Mouse (Mus musculus) right cerebral cortex, postnatal 36 days (tissue): ENCODE data around the gene Speer4d.
"Not testable (repeated sequence)": the region's sequence is repeated elsewhere in the genome, so short reads cannot be mapped to it uniquely, and the experiment has no call there.

Source experiments
- DNase-seq, 2 experiments: peaks; one replicate each; pipeline ENCODE4 v3.0.0; 2022; ENCODE audit warnings: low spot score in 2 of 2, mixed read lengths in 1 of 2

The Speer4d gene

DNA sequence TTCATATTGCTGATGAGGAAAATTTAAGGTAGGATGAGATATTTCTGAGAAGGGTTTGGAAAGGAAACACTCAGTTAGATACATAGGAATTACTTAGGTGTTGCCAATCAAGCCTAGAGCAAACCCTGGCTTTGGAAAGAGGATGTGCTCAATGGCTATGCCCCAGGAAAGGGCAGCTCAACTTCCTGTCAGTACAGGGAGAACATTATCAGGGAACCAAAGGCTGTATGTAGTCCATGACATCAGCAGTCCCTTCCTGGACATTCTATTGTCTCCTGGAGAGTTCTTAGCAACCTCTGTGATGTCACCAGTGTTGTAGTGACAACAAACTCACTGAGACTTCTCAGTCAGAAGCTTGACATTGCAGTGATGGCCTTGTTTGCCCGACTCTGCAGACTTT lies at the start of gene Speer4d:
TSS of gene Speer4d (plus strand) at position 301 of the 400 bp plus-strand sequence.
- not testable (repeated sequence) for DNase-seq

DNA sequence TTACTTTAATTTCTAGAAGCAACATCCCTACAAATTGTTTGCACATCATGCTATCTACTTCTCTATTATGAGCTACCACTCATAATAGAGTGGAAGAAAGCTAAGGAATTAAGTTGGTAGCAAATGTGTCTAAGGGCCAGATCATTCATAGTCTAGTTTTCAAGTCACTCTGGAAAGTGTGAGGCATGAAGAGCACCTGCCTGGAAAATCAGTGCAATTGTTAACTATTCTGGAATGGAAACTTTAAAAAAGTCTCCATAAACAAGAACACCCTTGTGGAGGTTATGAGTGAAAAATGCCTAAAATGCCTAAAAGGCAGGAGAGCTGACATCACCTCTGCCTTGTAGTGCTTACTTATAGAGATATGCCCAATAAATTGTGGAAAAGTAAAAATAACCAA lies 45.1 kb upstream of the Speer4d start:
- not testable (repeated sequence) for DNase-seq

DNA sequence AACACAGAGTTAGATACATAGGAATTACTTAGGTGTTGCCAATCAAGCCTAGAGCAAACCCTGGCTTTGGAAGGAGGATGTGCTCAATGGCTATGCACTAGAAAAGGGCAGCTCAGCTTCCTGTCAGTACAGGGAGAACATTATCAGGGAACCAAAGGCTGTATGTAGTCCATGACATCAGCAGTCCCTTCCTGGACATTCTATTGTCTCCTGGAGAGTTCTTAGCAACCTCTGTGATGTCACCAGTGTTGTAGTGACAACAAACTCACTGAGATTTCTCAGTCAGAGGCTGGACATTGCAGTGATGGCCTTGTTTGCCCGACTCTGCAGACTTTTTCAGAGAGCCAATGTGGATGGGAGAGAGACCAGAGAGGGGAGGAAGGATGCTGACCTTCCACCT lies 41.8 kb upstream of the Speer4d start, which contains the start of gene Gm21083:
TSS of gene Gm21083 (plus strand) at position 301 of the 400 bp plus-strand sequence.
- DNase-seq: not testable (repeated sequence)

DNA sequence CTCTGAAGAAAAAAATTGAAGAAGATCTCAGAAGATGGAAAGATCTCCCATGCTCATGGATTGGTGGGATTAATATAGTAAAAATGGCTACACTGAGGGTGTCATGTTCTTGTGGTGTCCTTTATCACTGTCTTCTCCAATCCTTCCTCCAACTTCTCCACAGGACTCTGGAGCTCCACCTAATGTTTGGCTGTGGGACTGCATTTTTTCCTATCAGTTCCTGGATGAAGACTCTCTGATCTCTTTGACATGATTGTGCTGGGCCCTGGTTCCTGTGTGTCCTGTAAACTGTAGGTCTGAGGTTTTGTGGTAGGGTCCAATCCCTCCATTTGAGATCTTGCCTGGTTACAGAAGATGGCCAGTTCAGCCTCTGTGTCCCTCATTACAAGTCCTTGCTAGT lies 32.5 kb upstream of the Speer4d start:
- DNase-seq: not testable (repeated sequence)

DNA sequence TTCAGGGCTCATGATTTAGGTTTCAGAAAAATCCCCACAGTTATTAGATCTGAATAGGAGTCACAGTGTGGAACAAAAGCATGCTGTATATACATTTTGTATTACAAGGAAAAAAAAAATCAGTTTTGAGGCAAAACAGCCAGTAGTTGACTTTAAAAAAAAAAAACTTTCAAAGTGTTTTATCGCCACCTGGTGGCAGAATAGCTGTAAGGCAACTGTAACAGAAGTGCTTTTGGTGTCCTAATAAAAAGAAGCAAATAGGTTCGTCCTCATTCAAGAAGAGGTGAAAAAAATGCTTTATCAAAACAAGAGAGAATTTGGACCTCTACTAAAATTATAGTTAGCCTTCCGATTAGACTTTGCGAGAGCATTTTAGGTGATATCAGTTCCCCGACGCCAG lies 30.6 kb upstream of the Speer4d start:
- DNase-seq: not testable (repeated sequence)

DNA sequence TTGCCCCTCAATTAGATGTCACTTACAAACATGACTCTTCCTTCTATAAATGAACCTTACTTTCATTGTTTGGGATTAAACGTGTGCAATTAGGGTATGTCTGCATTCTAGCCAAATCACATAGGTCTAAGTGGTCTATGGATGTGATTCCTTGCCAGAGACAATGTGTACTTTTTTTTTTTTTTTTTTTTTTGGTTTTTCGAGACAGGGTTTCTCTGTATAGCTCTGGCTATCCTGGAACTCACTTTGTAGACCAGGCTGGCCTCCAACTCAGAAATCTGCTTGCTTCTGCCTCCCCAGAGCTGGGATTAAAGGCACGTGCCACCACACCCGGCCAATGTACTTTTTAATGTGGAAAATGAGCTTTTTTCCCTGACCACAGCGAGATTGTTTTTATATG lies 28.2 kb upstream of the Speer4d start:
- DNase-seq: not testable (repeated sequence)

DNA sequence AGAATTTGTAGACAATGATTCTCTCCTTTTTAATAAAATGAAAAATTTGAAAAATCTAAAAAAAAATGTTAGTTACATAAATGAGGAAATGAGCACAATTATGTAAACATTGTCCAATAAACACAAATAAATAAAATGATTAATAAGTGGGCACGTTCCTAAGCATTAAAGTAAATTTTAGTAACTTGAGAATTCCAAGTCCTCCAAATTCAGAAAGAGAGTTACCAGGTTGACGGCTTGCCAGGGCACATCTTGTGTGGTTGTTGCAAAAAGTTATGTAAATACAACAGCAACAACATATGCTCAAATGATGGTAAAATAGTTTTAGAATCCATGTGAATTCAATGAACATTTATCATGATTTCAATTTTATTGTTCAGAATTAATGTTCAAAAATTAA lies 27.3 kb upstream of the Speer4d start:
- DNase-seq: not testable (repeated sequence)

DNA sequence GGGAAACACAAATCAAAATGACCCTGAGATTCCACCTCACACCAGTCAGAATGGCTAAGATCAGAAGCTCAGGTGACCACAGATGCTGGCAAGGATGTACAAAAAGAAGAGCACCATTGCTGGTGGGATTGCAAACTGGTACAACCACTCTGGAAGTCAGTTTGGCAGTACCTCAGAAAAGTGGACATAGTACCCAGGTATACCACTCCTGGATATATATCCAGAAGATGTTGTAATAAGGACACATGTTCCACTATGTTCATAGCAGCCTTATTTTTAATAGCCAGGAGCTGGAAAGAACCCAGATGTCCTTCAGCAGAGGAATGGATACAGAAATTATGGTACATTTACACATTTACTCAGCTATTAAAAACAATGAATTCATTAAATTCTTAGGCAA lies 20.0 kb upstream of the Speer4d start:
- DNase-seq: not testable (repeated sequence)

DNA sequence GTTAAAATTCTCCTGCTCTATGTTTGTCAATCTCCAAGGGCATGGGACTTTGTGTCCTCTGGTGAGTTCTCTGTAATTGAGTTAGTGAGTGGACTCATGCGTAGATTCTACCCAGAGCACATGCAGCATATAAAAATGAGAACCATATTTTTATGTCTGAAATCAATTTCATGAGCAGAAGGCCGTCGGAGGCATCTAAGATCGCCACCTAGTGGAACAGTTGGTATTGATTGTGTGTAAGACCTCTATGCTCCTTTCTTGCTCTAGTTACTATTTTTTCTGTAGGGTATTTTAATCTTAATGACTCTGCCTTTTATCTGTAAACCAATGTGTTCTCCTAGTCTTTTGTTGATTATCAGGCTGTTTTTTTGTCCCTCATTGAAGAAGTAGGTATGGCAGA lies 18.5 kb upstream of the Speer4d start:
- DNase-seq: not testable (repeated sequence)

DNA sequence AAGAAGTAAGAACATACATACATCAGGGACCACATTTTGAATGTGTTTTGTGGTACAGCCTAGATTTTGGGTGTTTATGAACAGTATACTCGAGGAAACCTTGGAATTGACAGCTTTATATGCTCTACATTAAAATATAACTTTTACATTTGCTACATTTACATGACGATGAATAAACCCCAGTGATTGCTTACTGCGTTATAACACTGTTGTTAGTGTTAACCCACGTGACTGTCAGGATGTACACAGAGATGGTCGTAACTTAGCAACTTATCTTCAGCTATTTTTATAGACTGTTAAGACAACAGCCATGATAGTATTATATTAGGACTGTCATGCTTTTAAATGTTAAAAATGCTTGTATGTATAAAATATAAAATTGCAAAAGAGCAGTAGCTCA lies 17.4 kb upstream of the Speer4d start:
- DNase-seq: not testable (repeated sequence)

DNA sequence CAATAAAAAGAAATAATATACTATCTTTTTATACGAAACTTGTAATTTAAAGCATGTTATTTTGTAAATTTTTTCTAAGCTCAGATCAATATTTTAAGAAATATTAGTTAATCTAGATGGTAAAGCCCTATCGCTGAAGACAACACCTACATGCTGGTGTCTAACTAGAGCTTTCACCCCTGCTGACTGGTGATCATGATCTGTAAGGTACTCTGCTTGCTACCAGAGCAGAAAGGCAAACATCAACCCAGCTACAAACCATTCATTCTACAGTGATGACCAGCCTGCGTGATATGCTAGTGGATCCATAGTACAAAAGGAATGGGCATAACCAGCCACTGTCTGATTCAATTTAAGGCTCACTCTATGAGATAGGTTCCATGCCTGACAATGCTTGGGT lies 16.9 kb upstream of the Speer4d start:
- DNase-seq: not testable (repeated sequence)

DNA sequence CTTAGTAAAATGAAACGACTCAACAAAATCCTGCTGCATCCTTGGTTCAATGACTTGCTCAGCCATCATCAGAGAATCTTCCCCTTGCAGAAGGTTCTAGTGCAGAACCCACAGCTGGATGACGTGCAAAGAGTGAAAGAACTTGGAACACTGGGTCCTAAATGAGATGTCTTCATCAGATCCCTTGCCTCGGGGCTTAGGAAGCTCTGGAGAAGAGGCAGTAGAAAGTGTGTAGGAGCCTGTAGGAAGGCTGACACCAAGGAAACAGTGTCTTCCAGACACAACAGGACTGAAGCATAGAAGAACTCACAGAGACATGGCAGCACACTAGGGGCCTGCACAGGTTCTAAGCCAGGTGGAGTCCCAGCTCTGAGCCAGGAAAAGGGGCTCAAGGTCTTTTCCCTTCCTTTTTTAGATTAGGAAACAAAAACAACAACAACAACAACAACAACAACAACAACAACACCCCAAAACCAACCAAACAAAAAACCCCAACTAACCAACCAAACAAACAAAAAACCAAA lies 16.4 kb upstream of the Speer4d start:
- DNase-seq: not testable (repeated sequence)

DNA sequence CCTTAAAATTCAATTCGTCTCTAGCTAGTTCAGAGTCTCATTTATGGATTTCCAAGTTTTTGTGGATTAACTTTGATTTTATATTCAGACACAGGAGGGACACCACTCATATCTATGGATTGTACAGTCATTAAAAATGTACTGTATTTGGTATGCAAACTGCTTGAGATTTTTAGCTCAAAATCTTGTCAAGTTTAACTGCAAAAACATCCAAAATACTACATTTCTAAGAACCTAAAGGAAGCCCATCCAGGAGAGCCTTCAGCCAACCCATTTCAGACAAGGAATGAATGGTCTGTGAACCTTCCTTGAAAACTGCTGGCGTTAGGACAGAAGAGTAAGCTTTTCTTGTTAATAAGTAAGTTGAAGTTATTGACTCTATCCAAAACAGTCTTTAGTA lies 15.9 kb upstream of the Speer4d start:
- DNase-seq: not testable (repeated sequence)

DNA sequence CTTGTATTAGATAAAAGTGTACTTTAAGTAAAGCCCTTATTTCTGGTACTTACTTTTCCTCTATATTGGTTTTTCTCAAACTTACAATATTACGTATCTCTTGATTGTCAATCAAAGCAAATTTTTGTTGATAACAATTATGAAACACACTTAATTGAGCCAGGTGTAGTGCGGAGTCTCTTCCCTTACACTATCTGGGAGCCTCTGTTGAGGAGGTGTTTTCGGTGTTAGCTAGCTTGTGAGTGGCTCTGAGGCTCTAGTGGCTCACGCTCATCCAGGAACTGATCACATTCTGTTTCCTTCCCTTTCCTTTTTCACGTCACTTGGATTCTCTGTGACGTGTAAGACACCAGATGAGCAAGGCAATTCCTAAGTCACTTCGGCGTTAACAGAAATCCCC lies 15.3 kb upstream of the Speer4d start:
- DNase-seq: not testable (repeated sequence)

DNA sequence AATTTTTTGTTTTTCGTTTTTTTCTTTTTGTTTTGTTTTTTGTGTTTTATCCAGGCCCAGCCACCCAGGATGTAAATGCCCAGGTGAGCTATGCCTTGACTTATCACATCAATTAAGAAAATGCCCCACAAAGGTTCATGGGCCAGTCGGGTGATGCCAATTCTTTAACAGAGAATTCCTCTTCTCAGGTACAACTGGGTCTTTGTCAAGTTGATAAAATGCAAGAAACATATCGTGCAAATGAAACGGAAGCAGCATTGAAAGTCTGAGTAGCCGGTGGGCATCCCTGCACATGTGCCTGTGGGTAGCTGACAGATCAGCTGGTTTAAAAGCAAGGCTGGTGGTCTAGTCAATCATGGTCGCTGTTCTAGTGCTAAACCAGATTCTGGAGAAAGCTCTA lies 12.2 kb upstream of the Speer4d start:
- not testable (repeated sequence) for DNase-seq

DNA sequence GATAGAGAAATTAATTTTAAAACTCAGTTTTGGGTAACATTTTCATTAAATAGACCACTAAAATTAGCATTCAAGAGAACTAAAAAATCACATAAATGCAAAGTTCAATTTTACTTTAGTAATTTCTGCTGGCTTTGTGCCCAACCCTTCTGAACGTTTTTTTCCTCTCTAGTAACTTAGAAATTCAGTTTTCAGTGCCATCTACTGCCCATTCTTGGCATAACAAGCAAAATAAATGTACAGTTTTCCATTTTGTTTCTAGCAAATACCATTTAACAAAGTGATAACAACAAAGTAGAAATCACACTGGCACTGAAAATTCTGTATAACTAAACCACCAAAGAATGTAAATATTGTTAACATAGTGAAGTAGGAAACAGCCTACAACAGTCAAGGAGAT lies 8.2 kb upstream of the Speer4d start:
- not testable (repeated sequence) for DNase-seq

DNA sequence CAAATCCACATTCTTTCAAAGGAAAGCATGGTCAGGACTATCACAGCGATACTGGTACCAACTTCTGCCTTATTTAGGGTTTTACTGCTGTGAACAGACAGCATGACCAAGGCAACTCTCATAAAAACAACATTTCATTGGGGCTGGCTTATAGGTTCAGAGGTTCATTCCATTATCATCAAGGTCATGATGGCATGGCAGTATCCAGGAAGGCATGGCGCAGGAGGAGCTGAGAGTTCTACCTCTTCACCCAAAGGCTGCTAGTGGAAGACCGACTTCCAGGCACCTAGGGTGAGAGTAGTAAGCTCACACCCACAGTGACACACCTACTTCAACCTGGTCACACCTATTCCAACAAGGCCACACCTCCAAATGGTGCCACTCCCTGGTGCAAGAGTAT lies 2.7 kb upstream of the Speer4d start:
- not testable (repeated sequence) for DNase-seq

DNA sequence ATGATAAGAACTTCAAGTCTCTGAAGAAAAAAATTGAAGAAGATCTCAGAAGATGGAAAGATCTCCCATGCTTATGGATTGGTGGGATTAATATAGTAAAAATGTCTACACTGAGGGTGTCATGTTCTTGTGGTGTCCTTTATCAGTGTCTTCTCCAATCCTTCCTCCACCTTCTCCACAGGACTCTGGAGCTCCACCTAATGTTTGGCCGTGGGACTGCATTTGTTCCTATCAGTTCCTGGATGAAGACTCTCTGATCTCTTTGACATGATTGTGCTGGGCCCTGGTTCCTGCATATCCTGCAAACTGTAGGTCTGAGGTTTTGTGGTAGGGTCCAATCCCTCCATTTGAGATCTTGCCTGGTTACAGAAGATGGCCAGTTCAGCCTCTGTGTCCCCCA lies 9.3 kb downstream of the Speer4d start:
- not testable (repeated sequence) for DNase-seq

DNA sequence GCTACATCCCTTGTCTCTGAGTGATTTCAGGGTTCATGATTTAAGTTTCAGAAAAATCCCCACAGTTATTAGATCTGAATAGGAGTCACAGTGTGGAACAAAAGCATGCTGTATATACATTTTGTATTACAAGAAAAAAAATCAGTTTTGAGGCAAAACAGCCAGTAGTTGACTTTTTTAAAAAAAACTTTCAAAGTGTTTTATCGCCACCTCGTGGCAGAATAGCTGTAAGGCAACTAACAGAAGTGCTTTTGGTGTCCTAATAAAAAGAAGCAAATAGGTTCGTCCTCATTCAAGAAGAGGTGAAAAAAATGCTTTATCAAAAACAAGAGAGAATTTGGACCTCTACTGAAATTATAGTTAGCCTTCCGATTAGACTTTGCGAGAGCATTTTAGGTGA lies 11.2 kb downstream of the Speer4d start:
- DNase-seq: not testable (repeated sequence)

DNA sequence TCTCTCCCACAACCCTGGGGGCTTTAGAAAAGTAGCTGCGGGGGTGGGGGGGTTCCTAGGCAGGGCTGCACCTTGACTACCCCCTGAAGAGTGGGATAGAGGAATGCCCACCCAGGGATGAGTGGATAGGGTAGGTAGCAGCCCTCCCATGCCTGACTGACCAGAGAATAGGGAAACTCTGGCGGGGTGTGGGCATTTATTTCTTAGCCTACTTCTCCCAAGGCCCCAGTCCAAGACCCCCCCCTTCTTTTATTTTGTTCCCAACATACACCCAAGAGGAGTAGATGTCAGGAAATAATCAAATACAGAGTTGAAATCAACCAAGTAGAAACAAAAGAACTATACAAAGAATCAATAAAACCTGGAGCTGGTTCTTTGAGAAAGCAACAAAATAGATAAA lies 18.8 kb downstream of the Speer4d start:
- not testable (repeated sequence) for DNase-seq

DNA sequence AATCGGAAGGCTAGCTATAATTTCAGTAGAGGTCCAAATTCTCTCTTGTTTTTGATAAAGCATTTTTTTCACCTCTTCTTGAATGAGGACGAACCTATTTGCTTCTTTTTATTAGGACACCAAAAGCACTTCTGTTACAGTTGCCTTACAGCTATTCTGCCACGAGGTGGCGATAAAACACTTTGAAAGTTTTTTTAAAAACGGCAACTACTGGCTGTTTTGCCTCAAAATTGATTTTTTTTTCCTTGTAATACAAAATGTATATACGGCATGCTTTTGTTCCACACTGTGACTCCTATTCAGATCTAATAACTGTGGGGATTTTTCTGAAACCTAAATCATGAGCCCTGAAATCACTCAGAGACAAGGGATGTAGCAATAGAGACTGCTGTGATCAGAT lies 26.8 kb downstream of the Speer4d start:
- not testable (repeated sequence) for DNase-seq

DNA sequence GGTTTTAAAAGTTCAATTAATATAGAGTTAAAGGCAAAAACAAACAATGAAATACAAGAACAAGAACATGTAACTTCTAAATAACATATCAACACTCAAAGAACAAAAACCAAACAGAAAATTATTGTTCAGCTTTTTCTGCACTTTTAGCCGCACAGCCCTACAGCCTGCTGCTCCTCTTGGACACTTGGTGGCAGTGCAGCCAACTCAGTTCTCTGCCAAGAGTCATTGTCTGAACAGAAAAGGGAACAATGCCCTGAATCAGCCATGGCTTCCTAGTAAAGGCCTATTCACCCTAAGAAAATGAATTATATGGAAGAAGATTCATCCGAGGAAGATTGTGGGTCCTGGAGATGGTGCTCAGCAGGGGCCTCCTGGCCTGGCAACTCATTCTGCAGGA lies 33.5 kb downstream of the Speer4d start:
- DNase-seq: not testable (repeated sequence)

DNA sequence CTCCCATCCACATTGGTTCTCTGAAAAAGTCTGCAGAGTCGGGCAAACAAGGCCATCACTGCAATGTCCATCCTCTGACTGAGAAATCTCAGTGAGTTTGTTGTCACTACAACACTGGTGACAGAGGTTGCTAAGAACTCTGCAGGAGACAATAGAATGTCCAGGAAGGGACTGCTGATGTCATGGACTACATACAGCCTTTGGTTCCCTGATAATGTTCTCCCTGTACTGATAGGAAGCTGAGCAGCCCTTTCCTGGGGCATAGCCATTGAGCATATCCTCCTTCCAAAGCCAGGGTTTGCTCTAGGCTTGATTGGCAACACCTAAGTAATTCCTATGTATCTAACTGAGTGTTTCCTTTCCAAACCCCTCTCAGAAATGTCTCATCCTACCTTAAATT lies 38.1 kb downstream of the Speer4d start, which contains the start of gene 4930572O03Rik:
TSS of gene 4930572O03Rik (minus strand) at position 101 of the 400 bp plus-strand sequence.
- DNase-seq: not testable (repeated sequence)

DNA sequence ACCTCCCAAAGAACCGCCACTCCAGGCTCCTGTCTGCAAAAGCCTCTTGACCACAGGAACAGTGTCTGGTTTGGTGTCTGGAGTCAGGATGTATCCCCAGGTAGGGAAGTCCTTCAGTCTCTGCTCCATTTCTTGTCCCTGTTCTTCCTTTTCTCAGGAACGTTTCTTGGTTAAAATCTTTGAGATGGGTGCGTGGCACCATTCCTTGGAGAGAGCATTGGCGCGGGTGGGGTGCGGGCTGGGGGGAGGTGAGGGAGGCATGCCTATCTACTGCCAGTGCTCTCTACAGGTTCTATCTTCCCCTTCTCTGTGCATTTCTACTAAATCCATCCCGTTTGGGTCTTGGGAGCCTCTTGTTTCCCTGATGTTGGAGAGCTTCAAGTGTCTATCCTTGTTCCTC lies 45.0 kb downstream of the Speer4d start:
- not testable (repeated sequence) for DNase-seq
